Mouse (Mus musculus): ENCODE measurements at regions not wholly inside any gene's neighbourhood (a gene's known extent, or its start where the extent isn't known, plus 50 kb on each side); places are given as distances from the start of the nearest gene placed in this dataset.
A peak's percentile ranks its signal among the peaks of the same experiment; 100 is the strongest.

DNA sequence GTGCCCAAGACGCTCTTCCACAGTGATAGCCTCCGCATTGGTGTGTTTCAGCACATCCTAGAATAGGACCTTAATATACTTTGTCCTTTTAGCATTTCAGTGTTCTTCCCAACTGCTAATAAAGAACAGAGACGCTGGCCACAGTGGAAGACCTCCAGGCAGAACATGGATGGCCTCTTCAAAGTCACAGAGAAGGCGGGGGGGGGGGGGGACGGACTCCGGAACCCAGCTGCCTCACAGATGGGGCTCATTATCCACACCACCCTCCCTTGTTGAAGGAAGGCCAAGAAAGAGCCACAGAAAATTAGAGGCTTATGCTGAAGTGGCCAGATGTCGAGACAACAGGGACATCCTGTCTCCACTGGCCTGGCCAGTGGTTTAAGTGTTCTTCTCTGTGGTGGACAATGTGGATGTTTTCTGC, 192.7 kb upstream of the Cdh11 start:
- no peaks in the 10 kb centered on the region for H3K27me3 ChIP-seq (ENCODE audit: insufficient read depth, low read length)
- peak; percentile 92 for DNase-seq
- H3K4me1 ChIP-seq (ENCODE audit: insufficient read depth): no peaks in the 10 kb centered on the region
- 37% methylated on average over 7 of the region's 7 CpGs for WGBS
- no peak overlapping the region for H3K9ac ChIP-seq
- H3K4me3 ChIP-seq (ENCODE audit: low read depth, low read length): no peak overlapping the region
- peak; percentile 96 for ATAC-seq (ENCODE audit: insufficient read depth)
- no peak overlapping the region for H3K4me2 ChIP-seq
- no peaks in the 10 kb centered on the region for H3K9me3 ChIP-seq (ENCODE audit: low read depth, low read length)
- H3K36me3 ChIP-seq (ENCODE audit: insufficient read depth): no peaks in the 10 kb centered on the region
- no peak for TF ChIP-seq CTCF (IDR thresholded peaks at IDR 0.05; ENCODE audit: low read depth)
- peak overlapping the region; percentile 19; the same call in 1 of the 2 replicates for H3K27ac ChIP-seq (ENCODE audit: low read depth)

DNA sequence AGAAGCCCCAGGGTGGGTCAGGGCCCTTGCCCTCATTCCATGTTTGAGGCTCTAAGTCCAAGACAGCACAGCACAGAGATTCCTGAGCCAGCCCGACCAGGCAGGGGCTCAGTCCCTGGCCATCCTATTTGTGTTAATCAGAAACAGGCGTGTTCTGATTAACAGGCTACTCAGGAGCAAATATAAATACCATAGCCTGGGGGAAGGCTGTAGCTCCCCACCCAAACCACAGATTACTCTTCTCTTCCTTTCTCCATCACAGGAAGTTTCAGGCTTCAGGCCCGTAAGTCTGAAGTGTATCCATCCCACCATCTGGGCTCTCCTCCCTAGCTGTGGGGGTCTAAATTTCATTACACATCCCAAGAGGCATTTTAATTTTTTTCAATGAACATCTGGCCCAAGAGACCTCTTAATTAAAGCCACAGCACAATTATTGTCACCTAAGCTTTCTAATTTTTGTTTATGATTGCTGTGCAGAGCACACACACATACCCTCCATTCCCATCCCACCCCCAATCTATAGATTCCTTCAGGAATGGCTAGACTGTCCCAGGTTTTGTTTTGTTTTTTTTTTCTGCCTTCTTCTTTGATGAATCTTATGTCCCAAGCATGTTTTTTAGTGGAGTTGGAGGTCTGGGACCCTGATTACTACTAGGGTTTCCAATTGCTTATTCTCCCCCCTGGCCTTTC, 197.9 kb upstream of the Cdh11 start:
- ATAC-seq (ENCODE audit: insufficient read depth): no peak
- no peak for TF ChIP-seq CTCF (IDR thresholded peaks at IDR 0.05; ENCODE audit: low read depth)
- no peak overlapping the region for H3K4me3 ChIP-seq (ENCODE audit: low read depth, low read length)
- DNase-seq: no peak
- H3K36me3 ChIP-seq (ENCODE audit: insufficient read depth): no peaks in the 10 kb centered on the region
- H3K27me3 ChIP-seq (ENCODE audit: insufficient read depth, low read length): no peaks in the 10 kb centered on the region
- no peaks in the 10 kb centered on the region for H3K9me3 ChIP-seq (ENCODE audit: low read depth, low read length)
- H3K4me2 ChIP-seq: no peak overlapping the region
- 57% methylated on average over 3 of the region's 3 CpGs for WGBS
- H3K27ac ChIP-seq (ENCODE audit: low read depth): no peak overlapping the region
- H3K9ac ChIP-seq: no peak overlapping the region
- H3K4me1 ChIP-seq (ENCODE audit: insufficient read depth): no peaks in the 10 kb centered on the region

DNA sequence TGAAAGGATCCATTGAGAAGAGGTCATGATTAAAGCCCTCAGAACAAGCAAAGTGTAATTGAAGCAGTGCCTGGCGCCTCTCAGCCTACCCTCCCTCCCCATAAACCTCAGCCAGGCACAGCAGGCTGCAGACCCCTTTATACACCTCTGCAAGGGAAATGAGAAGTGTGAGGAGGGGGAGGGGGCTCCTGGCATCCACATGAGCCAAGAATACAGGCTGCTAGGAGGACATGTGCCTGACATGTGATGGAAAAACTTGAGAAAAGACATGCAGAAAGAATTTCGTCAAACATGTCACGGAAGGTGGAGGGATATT, 198.4 kb upstream of the Cdh11 start:
- no peaks in the 10 kb centered on the region for H3K9me3 ChIP-seq (ENCODE audit: low read depth, low read length)
- 47% methylated on average over 3 of the region's 3 CpGs for WGBS
- no peak for ATAC-seq (ENCODE audit: insufficient read depth)
- H3K27me3 ChIP-seq (ENCODE audit: insufficient read depth, low read length): no peaks in the 10 kb centered on the region
- H3K27ac ChIP-seq (ENCODE audit: low read depth): no peak overlapping the region
- TF ChIP-seq CTCF (IDR thresholded peaks at IDR 0.05; ENCODE audit: low read depth): no peak
- no peak for DNase-seq
- no peaks in the 10 kb centered on the region for H3K4me1 ChIP-seq (ENCODE audit: insufficient read depth)
- no peak overlapping the region for H3K9ac ChIP-seq
- no peak overlapping the region for H3K4me3 ChIP-seq (ENCODE audit: low read depth, low read length)
- H3K36me3 ChIP-seq (ENCODE audit: insufficient read depth): no peaks in the 10 kb centered on the region
- H3K4me2 ChIP-seq: no peak overlapping the region

DNA sequence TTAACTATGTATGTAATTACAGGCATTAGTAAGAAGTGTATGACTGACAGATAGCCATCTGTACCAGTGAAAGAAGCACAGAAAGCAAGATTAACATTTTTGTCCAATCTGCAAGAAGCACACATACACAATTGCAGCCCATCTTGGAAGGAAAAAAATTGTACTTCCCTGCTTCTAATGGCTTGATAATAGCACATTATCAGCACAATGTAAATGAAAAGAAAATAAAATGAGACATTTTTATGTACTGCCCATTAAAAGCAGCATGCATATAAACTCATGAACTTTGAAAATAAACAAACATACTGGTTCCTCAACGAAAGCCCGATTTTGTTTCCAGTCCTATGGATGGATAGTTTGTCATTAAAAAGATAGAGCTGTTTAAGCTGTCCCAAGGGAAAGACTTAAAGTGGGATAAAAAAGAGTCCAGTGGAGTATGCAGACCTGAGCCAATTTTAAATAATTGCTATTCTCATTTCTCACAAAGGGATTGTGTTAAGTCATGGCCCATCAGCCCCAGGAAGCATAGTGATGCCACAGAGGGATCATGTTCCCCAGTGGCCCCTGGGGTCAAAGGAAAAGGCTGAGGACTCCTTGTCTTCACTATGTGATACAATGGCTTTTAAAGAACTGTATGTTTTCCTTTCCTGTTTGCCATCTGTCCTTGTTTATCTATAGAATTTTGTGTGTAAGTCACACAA, 222.0 kb upstream of the Cdh11 start:
- Histone ChIP-seq H3K27ac (ENCODE audit: low read depth) (no peak overlapping the region), H3K4me2 (no peak overlapping the region), H3K9me3 (ENCODE audit: low read depth, low read length) (no peaks in the 10 kb centered on the region), H3K27me3 (ENCODE audit: insufficient read depth, low read length) (no peaks in the 10 kb centered on the region), H3K4me1 (ENCODE audit: insufficient read depth) (no peaks in the 10 kb centered on the region), H3K36me3 (ENCODE audit: insufficient read depth) (no peaks in the 10 kb centered on the region), H3K4me3 (ENCODE audit: low read depth, low read length) (no peak overlapping the region), H3K9ac (no peak overlapping the region)
- no peak for TF ChIP-seq CTCF (IDR thresholded peaks at IDR 0.05; ENCODE audit: low read depth)
- DNase-seq (peak; percentile 60), ATAC-seq (ENCODE audit: insufficient read depth) (no peak)
- WGBS: 32% methylated on average over 2 of the region's 2 CpGs

DNA sequence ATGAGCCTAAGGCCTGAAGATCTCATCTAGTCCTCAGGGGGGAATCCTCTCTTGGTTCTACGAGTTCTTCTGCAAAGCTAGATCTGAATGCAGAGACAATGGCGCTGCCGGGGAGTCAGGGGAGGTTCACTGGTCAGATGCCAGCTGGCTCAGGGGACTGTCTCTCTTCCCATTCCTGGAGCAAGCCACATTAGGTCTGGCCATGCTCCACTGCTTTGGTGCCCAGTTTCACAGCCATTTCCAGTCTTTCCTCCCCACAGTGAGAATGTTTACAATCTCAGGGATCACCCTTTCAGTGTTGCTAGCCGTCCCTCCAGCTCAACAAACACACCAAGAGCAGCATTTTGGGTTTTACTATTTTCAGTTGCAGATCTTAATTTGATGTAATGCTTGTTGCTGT, 233.7 kb upstream of the Cdh11 start:
- peak overlapping the region; percentile 12; the same call in 1 of the 2 replicates for H3K27ac ChIP-seq (ENCODE audit: low read depth)
- H3K4me1 ChIP-seq (ENCODE audit: insufficient read depth): no peaks in the 10 kb centered on the region; the same call in 1 of the 2 replicates
- H3K4me2 ChIP-seq: no peak overlapping the region
- no peak for TF ChIP-seq CTCF (IDR thresholded peaks at IDR 0.05; ENCODE audit: low read depth)
- H3K36me3 ChIP-seq (ENCODE audit: insufficient read depth): no peaks in the 10 kb centered on the region
- DNase-seq (peak; percentile 71), ATAC-seq (ENCODE audit: insufficient read depth) (peak; percentile 60; the same call in 1 of the 2 replicates)
- no peak overlapping the region for H3K4me3 ChIP-seq (ENCODE audit: low read depth, low read length)
- H3K9me3 ChIP-seq (ENCODE audit: low read depth, low read length): no peaks in the 10 kb centered on the region
- 48% methylated on average over 4 of the region's 4 CpGs for WGBS
- H3K9ac ChIP-seq: no peak overlapping the region
- no peaks in the 10 kb centered on the region for H3K27me3 ChIP-seq (ENCODE audit: insufficient read depth, low read length)

DNA sequence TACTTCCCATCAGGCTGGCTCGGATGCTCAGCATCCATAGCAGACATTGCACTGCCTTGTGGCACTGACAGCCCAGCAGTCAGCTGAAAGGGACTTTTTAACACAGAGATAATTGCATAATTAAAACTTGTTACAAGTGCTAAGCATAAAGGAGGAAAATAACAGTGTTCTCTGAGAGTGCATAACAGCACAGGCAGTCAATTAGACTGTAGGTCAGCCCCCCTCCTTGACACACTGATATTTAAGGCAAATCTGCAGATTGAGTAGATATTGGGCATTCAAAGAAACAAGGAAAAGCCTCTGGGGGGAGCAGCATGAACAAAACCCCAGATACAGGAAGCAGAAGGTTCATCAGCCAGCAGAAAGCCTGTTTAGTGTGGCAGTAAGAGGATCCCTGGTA, 237.8 kb upstream of the Cdh11 start:
- no peaks in the 10 kb centered on the region for H3K36me3 ChIP-seq (ENCODE audit: insufficient read depth)
- no peak overlapping the region for H3K27ac ChIP-seq (ENCODE audit: low read depth)
- TF ChIP-seq CTCF (IDR thresholded peaks at IDR 0.05; ENCODE audit: low read depth): no peak
- no peak for DNase-seq
- no peaks in the 10 kb centered on the region; the same call in 1 of the 2 replicates for H3K4me1 ChIP-seq (ENCODE audit: insufficient read depth)
- no peak for ATAC-seq (ENCODE audit: insufficient read depth)
- no peak overlapping the region for H3K4me2 ChIP-seq
- no peak overlapping the region for H3K4me3 ChIP-seq (ENCODE audit: low read depth, low read length)
- H3K27me3 ChIP-seq (ENCODE audit: insufficient read depth, low read length): no peaks in the 10 kb centered on the region
- 62% methylated on average over 1 of the region's 1 CpGs for WGBS
- no peak overlapping the region for H3K9ac ChIP-seq
- no peaks in the 10 kb centered on the region for H3K9me3 ChIP-seq (ENCODE audit: low read depth, low read length)

DNA sequence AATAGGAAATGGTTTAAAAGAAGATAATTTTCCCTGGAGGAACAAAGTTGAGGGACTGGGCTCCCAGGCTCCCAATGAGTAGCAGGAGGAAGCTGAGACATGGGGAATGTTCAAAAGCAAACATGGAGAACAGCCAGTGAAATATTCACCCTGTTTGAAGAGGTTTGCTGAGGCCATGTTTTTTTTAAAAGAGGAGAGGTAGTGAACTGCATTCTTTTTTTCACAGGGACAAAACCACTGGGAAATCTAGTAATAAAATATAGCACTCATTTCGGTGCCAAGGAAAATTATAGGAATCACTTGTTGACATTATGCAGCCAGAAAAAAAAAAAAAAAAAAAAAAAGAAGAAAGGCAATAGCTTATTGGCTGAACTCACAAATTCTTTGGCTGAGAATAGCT, 246.3 kb upstream of the Cdh11 start:
- H3K36me3 ChIP-seq (ENCODE audit: insufficient read depth): no peaks in the 10 kb centered on the region
- no peaks in the 10 kb centered on the region for H3K9me3 ChIP-seq (ENCODE audit: low read depth, low read length)
- DNase-seq: peak; percentile 59
- no peak overlapping the region for H3K4me3 ChIP-seq (ENCODE audit: low read depth, low read length)
- 30% methylated on average over 1 of the region's 1 CpGs for WGBS
- ATAC-seq (ENCODE audit: insufficient read depth): no peak
- no peak overlapping the region for H3K27ac ChIP-seq (ENCODE audit: low read depth)
- TF ChIP-seq CTCF (IDR thresholded peaks at IDR 0.05; ENCODE audit: low read depth): no peak
- H3K4me1 ChIP-seq (ENCODE audit: insufficient read depth): no peaks in the 10 kb centered on the region
- no peaks in the 10 kb centered on the region for H3K27me3 ChIP-seq (ENCODE audit: insufficient read depth, low read length)
- no peak overlapping the region for H3K4me2 ChIP-seq
- no peak overlapping the region for H3K9ac ChIP-seq
